Mouse (Mus musculus): ENCODE results near the gene Aph1b.

Gene Aph1b

GRCm38 (mm10) chr9:66752849-66753248 lies 42.4 kb downstream of the Aph1b start:
- in situ Hi-C loops (cut with MboI; ENCODE audit: unreplicated experiment in 2 of 2): no loop called here

GRCm38 (mm10) chr9:66748390-66748789 lies 46.9 kb downstream of the Aph1b start:
- in situ Hi-C loops (cut with MboI; ENCODE audit: unreplicated experiment in 2 of 2): no loop called here

- in situ Hi-C loops (cut with MboI; ENCODE audit: unreplicated experiment in 2 of 2): no loop called here
These were observed 50.8 kb downstream of the Aph1b start for GRCm38 (mm10) chr9:66744531-66744930.

- in situ Hi-C loops (cut with MboI; ENCODE audit: unreplicated experiment in 2 of 2): no loop called here
These were observed 55.8 kb downstream of the Aph1b start for GRCm38 (mm10) chr9:66739516-66739915.

- in situ Hi-C loops (cut with MboI; ENCODE audit: unreplicated experiment in 2 of 2): no loop called here
These were observed 58.7 kb downstream of the Aph1b start for GRCm38 (mm10) chr9:66736551-66736950.

- in situ Hi-C loops (cut with MboI; ENCODE audit: unreplicated experiment in 2 of 2): no loop called here
These were observed 59.3 kb downstream of the Aph1b start for GRCm38 (mm10) chr9:66736016-66736415.

GRCm38 (mm10) chr9:66735122-66735521 lies 60.2 kb downstream of the Aph1b start:
- in situ Hi-C loops (cut with MboI; ENCODE audit: unreplicated experiment in 2 of 2): no loop called here

GRCm38 (mm10) chr9:66734568-66734967 lies 60.7 kb downstream of the Aph1b start:
- in situ Hi-C loops (cut with MboI; ENCODE audit: unreplicated experiment in 2 of 2): no loop called here

GRCm38 (mm10) chr9:66732791-66733691 lies 62.2 kb downstream of the Aph1b start:
- in situ Hi-C loops (cut with MboI; ENCODE audit: unreplicated experiment in 2 of 2): no loop called here

- in situ Hi-C loops (cut with MboI; ENCODE audit: unreplicated experiment in 2 of 2): no loop called here
These were observed 64.0 kb downstream of the Aph1b start for GRCm38 (mm10) chr9:66731284-66731683.

GRCm38 (mm10) chr9:66730556-66730955 lies 64.7 kb downstream of the Aph1b start:
- in situ Hi-C loops (cut with MboI; ENCODE audit: unreplicated experiment in 2 of 2): no loop called here

- in situ Hi-C loops (cut with MboI; ENCODE audit: unreplicated experiment in 2 of 2): no loop called here
These were observed 68.0 kb downstream of the Aph1b start for GRCm38 (mm10) chr9:66727333-66727732.

GRCm38 (mm10) chr9:66725591-66725990 lies 69.7 kb downstream of the Aph1b start:
- in situ Hi-C loops (cut with MboI; ENCODE audit: unreplicated experiment in 2 of 2): no loop called here
